Mouse (Mus musculus) bone marrow macrophage, adult 2 months (primary cell): ENCODE measurements around the gene Nudt21.

Experiments used
- CTCF ChIP-seq: IDR thresholded peaks from 2 replicates; pipeline ENCODE4 v1.5.1; 2012; ENCODE audit warnings: low read depth, mild to moderate bottlenecking, low read length, moderate library complexity
- POLR2A ChIP-seq: IDR thresholded peaks from 2 replicates; pipeline ENCODE4 v1.6.1; 2012; ENCODE audit warnings: mild to moderate bottlenecking, low read depth, low read length, borderline replicate concordance

DNA sequence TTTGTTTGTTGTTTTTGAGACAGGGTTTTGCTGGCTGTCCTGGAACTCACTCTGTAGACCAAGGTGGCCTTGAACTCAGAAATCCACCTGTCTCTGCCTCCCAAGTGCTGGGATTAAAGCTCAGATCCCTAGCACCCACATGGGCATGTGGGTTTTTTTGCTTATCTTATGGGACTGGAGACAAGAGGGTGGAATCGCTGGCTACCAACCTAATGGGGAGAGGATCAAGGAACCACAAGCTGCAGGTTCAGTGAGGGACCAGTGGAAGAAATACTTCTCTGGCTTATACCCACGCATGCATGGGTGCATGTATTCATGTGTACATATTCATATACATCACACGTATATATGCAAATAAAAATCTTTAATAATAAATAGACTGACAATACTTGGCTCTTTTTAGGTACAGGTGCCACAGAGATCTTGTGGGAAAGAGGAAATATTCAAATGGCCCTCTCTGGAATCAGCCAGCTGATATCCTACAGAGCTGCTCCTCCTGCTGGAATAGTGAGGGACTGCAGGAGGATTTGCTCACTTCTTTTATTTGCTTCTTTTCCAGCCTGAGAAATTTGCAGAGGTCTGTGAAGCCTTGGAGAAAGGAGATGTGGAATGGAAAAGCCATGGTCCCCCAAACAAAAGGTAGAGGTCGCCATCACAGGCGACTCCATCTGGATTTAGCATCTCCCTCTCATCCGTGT is 20.5 kb upstream of the Nudt21 start:
- TF ChIP-seq CTCF (no peak), POLR2A (no peak)
